Mouse (Mus musculus): ENCODE results near the gene Hnrnpf.

GRCm38 (mm10) chr6:117932325-117933051 is 32.4 kb downstream of the Hnrnpf start:
- TF ChIP-seq POLR2A (IDR thresholded peaks at IDR 0.05; ENCODE audit: borderline replicate concordance, extremely low read depth, low read depth, low read length), result no peak
- TF ChIP-seq CTCF (IDR thresholded peaks at IDR 0.05; ENCODE audit: insufficient read depth, low read length), result peak; percentile 62

All from lung, adult 2 months (tissue).